Mouse (Mus musculus) spleen, adult 2 months (tissue): ENCODE data around the gene Rasip1.

Experiments used
- CTCF ChIP-seq: fragments of 200-500 bp; IDR thresholded peaks from 2 replicates; pipeline ENCODE4 v1.5.1; 2011; ENCODE audit warnings: mild to moderate bottlenecking, inconsistent platforms; ENCODE audit not compliant: insufficient read depth, insufficient read length, insufficient replicate concordance; ENCODE audit errors: extremely low read depth
- POLR2A ChIP-seq: fragments of 200-500 bp; IDR thresholded peaks from 2 replicates; pipeline ENCODE4 v1.6.1; 2011; ENCODE audit warnings: low read depth, low read length, inconsistent platforms

- no peak for TF ChIP-seq CTCF
- no peak for TF ChIP-seq POLR2A
Measured at GRCm38 (mm10) chr7:45597013-45597412, 30.3 kb upstream of the Rasip1 start.
